Mouse (Mus musculus): Measurements from ENCODE around the gene Drc7. TPM values are rescaled to one million over a fixed set of nuclear protein-coding genes. Genes with fewer than 3 reads are reported as not detected.
"Not testable (repeated sequence)": the region's sequence is repeated elsewhere in the genome, so short reads cannot be mapped to it uniquely, and the experiment has no call there.

Drc7 gene
- polyA plus RNA-seq, 1 experiment, result 2.8 TPM

GRCm38 (mm10) chr8:95023201-95023600, 31.7 kb upstream of the Drc7 start:
- Histone ChIP-seq H3K4me3 (replicated peaks; ENCODE audit: control insufficient read depth, low read depth, low read length) (no peak overlapping the region), H3K4me1 (ENCODE audit: control insufficient read depth, insufficient read depth, low read length) (peaks cover 2% of the 10 kb centered on the region; the same call in 1 of the 2 replicates), H3K27ac (ENCODE audit: control insufficient read depth, insufficient read depth, low read depth, low read length, poor library complexity) (no peak overlapping the region)
- WGBS, result 49% methylated on average over 8 of the region's 8 CpGs
- no peak for TF ChIP-seq POLR2A (IDR thresholded peaks at IDR 0.05; ENCODE audit: borderline replicate concordance, control insufficient read depth, low read depth, low read length)
- TF ChIP-seq CTCF (IDR thresholded peaks at IDR 0.05; ENCODE audit: control insufficient read depth, insufficient read depth, low read length), result no peak

DNA sequence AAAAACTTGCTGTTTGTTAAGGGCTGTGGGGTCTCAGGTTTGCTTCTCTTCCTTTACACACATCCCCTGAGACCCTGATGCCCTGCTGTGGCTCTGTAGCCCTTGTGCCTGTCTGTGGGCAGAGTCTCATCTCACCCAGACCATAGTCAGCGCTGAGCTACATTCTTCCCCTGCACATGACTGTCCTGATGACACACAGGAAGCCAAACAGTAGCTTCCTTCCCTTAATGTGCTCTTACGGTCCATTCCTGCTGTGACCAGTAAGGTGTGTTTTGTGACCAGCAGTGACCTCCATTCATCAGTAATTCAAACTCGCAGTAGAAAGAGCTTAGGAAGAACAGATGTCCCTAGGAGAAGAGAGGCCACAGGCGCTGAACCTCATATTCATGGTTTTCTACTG, 30.5 kb upstream of the Drc7 start:
- Histone ChIP-seq H3K4me1 (ENCODE audit: control insufficient read depth, insufficient read depth, low read length) (peaks cover 2% of the 10 kb centered on the region; the same call in 1 of the 2 replicates), H3K27ac (ENCODE audit: control insufficient read depth, insufficient read depth, low read depth, low read length, poor library complexity) (no peak overlapping the region), H3K4me3 (replicated peaks; ENCODE audit: control insufficient read depth, low read depth, low read length) (no peak overlapping the region)
- no peak for TF ChIP-seq CTCF (IDR thresholded peaks at IDR 0.05; ENCODE audit: control insufficient read depth, insufficient read depth, low read length)
- TF ChIP-seq POLR2A (IDR thresholded peaks at IDR 0.05; ENCODE audit: borderline replicate concordance, control insufficient read depth, low read depth, low read length), result no peak
- WGBS, result 45% methylated on average over 4 of the region's 4 CpGs

GRCm38 (mm10) chr8:95025421-95025820, 29.5 kb upstream of the Drc7 start:
- 56% methylated on average over 2 of the region's 2 CpGs for WGBS
- Histone ChIP-seq H3K27ac (ENCODE audit: control insufficient read depth, insufficient read depth, low read depth, low read length, poor library complexity) (no peak overlapping the region), H3K4me3 (replicated peaks; ENCODE audit: control insufficient read depth, low read depth, low read length) (no peak overlapping the region), H3K4me1 (ENCODE audit: control insufficient read depth, insufficient read depth, low read length) (peaks cover 2% of the 10 kb centered on the region; the same call in 1 of the 2 replicates)
- TF ChIP-seq POLR2A (IDR thresholded peaks at IDR 0.05; ENCODE audit: borderline replicate concordance, control insufficient read depth, low read depth, low read length) (no peak), CTCF (IDR thresholded peaks at IDR 0.05; ENCODE audit: control insufficient read depth, insufficient read depth, low read length) (peak; percentile 47)

DNA sequence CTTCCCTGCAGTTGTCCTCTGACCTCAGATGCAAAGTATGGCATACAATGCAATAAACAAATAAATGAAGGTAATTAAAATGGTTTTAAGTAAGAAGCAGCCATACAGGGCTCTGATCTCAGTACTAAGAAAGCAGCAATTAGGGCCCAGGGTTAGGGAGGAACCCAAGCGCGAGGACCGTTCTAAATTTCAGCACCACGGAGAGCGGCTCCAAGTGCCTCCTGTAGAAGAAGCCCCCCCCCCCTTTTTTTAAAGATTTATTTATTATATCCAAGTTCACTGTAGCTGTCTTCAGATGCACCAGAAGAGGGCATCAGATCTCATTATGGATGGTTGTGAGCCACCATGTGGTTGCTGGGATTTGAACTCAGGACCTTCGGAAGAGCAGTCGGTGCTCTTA, 26.5 kb upstream of the Drc7 start:
- 88% methylated on average over 7 of the region's 7 CpGs for WGBS
- H3K4me3 ChIP-seq (replicated peaks; ENCODE audit: control insufficient read depth, low read depth, low read length), result not testable (repeated sequence)

GRCm38 (mm10) chr8:95037106-95037925, 17.6 kb upstream of the Drc7 start:
- peak overlapping the region; percentile 86 for H3K27ac ChIP-seq (ENCODE audit: control insufficient read depth, insufficient read depth, low read depth, low read length, poor library complexity)
- peaks cover 8% of the 10 kb centered on the region; the same call in 1 of the 2 replicates for H3K4me1 ChIP-seq (ENCODE audit: control insufficient read depth, insufficient read depth, low read length)
- no peak overlapping the region for H3K4me3 ChIP-seq (replicated peaks; ENCODE audit: control insufficient read depth, low read depth, low read length)
- no peak for TF ChIP-seq POLR2A (IDR thresholded peaks at IDR 0.05; ENCODE audit: borderline replicate concordance, control insufficient read depth, low read depth, low read length)
- TF ChIP-seq CTCF (IDR thresholded peaks at IDR 0.05; ENCODE audit: control insufficient read depth, insufficient read depth, low read length), result no peak
- whole genome bisulfite sequencing, result 16% methylated on average over 7 of the region's 7 CpGs

More for the DNA sequence above, 26.5 kb upstream of the Drc7 start:
- H3K4me1 ChIP-seq (ENCODE audit: control insufficient read depth, insufficient read depth, low read length); H3K27ac ChIP-seq (ENCODE audit: control insufficient read depth, insufficient read depth, low read depth, low read length, poor library complexity): not testable (repeated sequence)

GRCm38 (mm10) chr8:95041883-95042784, 12.8 kb upstream of the Drc7 start:
- no peak overlapping the region for H3K27ac ChIP-seq (ENCODE audit: control insufficient read depth, insufficient read depth, low read depth, low read length, poor library complexity)
- no peak for TF ChIP-seq POLR2A (IDR thresholded peaks at IDR 0.05; ENCODE audit: borderline replicate concordance, control insufficient read depth, low read depth, low read length)
- no peak for TF ChIP-seq CTCF (IDR thresholded peaks at IDR 0.05; ENCODE audit: control insufficient read depth, insufficient read depth, low read length)
- WGBS, result 76% methylated on average over 6 of the region's 6 CpGs

GRCm38 (mm10) chr8:95044811-95045210, 10.1 kb upstream of the Drc7 start:
- WGBS, result 73% methylated on average over 4 of the region's 4 CpGs
- H3K4me1 ChIP-seq (ENCODE audit: control insufficient read depth, insufficient read depth, low read length), result peaks cover 2% of the 10 kb centered on the region
- TF ChIP-seq POLR2A (IDR thresholded peaks at IDR 0.05; ENCODE audit: borderline replicate concordance, control insufficient read depth, low read depth, low read length), result no peak
- TF ChIP-seq CTCF (IDR thresholded peaks at IDR 0.05; ENCODE audit: control insufficient read depth, insufficient read depth, low read length), result no peak
- H3K4me3 ChIP-seq (replicated peaks; ENCODE audit: control insufficient read depth, low read depth, low read length), result no peak overlapping the region
- no peak overlapping the region for H3K27ac ChIP-seq (ENCODE audit: control insufficient read depth, insufficient read depth, low read depth, low read length, poor library complexity)

More at GRCm38 (mm10) chr8:95041883-95042784, 12.8 kb upstream of the Drc7 start:
- peaks cover 7% of the 10 kb centered on the region for H3K4me1 ChIP-seq (ENCODE audit: control insufficient read depth, insufficient read depth, low read length)
- H3K4me3 ChIP-seq (replicated peaks; ENCODE audit: control insufficient read depth, low read depth, low read length), result no peak overlapping the region

- Histone ChIP-seq H3K4me1 (ENCODE audit: control insufficient read depth, insufficient read depth, low read length) (peaks cover 2% of the 10 kb centered on the region), H3K27ac (ENCODE audit: control insufficient read depth, insufficient read depth, low read depth, low read length, poor library complexity) (no peak overlapping the region), H3K4me3 (replicated peaks; ENCODE audit: control insufficient read depth, low read depth, low read length) (no peak overlapping the region)
- whole genome bisulfite sequencing, result 3% methylated on average over 3 of the region's 3 CpGs
- TF ChIP-seq CTCF (IDR thresholded peaks at IDR 0.05; ENCODE audit: control insufficient read depth, insufficient read depth, low read length), result no peak
- TF ChIP-seq POLR2A (IDR thresholded peaks at IDR 0.05; ENCODE audit: borderline replicate concordance, control insufficient read depth, low read depth, low read length), result no peak
Measured at GRCm38 (mm10) chr8:95046982-95047381, 7.9 kb upstream of the Drc7 start.

Data from bone marrow, adult 2 months (tissue).